Mouse (Mus musculus): ENCODE data around the gene Alx3.

Gene Alx3

DNA sequence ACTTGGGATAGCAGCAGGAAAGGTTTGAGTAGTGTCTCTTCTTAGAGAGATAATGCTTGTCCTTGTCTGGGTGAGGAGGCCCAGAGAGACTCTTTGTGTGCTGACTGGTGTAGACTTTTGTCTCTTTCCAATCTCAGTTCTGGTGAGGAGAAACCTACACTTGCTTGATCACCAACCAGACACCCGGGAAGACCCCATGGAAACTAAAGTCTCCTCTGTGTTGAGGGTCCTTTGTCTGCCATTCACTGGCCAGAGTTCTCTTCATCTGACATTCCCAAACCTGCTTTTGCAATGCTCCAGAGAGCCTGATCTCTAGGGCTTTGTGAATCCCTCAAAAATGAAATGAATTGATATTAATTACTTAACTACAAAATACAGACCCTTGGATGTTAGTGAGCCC is 10.9 kb upstream of the Alx3 start:
- DNase-seq, result no peak

- no peak for DNase-seq
Observed at GRCm38 (mm10) chr3:107586504-107586903, 8.3 kb upstream of the Alx3 start.

GRCm38 (mm10) chr3:107591612-107592011 is 3.2 kb upstream of the Alx3 start:
- DNase-seq, result no peak

DNA sequence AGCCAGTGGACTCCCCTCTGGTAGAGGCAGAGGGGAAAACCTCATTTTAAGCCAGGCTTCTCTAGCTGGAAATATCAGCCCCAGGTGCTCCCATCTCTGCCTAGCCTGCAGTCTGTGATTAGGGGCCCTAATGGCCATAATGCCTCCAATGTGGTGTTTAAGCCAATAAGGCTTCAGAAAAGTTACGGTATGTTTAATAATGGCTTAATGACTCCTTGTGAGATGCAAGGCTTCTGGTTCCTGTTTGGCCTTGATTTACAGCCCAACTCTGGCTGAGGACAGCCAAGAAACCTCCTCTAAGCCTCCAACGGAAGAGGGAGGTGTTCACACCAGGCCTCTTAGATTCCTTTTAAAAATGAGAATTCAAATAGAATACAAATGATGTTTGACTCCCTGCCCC is 1.2 kb upstream of the Alx3 start:
- no peak for DNase-seq

- no peak for DNase-seq
Observed at GRCm38 (mm10) chr3:107595264-107595937, 570 bp downstream of the Alx3 start.

- no peak for DNase-seq
Observed at GRCm38 (mm10) chr3:107595938-107596461, 1.2 kb downstream of the Alx3 start.

- no peak for DNase-seq
Observed at GRCm38 (mm10) chr3:107596559-107596958, 1.7 kb downstream of the Alx3 start.

DNA sequence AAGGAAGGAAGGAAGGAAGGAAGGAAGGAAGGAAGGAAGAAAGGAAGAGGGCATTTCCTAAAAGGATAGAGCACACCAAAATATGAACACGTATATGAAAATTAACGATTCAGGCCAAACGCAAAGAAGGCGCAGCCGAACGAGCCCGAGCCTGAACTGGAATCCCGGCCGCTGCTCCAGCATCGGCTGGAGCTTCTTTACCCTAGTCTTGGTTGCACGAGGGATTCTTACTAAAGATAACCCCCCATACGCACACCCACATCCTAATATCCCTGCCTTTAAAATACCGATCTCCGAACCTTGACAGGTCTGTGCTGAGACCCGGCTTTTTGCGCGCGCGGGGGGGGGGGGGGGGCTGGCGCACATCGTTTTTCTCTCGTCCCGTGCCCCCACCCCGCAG is 2.3 kb downstream of the Alx3 start:
- no peak for DNase-seq

- no peak for DNase-seq
Observed at GRCm38 (mm10) chr3:107597586-107598389, 3.0 kb downstream of the Alx3 start.

GRCm38 (mm10) chr3:107600127-107600526 is 5.3 kb downstream of the Alx3 start:
- DNase-seq, result no peak

DNA sequence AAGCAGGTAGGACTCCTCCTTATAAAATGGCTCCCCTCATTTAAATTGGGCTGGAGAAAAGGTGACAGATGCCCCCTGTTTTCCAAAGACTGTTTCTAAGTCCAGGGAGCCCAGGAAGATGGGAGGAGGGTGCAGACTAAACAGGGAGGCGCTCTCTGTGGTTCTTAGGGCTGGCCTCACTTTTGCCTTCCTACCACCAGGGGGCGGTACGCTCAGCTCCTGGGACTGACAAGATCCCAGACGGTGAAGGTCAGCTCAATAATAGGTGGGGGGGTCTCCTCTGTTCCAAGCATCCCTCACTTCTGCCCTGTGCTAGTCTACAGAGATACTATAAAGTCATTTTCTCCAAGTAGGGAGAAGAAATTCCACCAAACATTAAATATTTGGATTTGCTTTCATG is 10.5 kb downstream of the Alx3 start:
- peak; percentile 58 for DNase-seq

GRCm38 (mm10) chr3:107607221-107607620 is 12.4 kb downstream of the Alx3 start:
- DNase-seq, result no peak

GRCm38 (mm10) chr3:107608808-107609207 is 14.0 kb downstream of the Alx3 start:
- no peak for DNase-seq

- no peak for DNase-seq
Observed at GRCm38 (mm10) chr3:107609376-107609775, 14.5 kb downstream of the Alx3 start.

GRCm38 (mm10) chr3:107611394-107611793 is 16.6 kb downstream of the Alx3 start:
- no peak for DNase-seq

DNA sequence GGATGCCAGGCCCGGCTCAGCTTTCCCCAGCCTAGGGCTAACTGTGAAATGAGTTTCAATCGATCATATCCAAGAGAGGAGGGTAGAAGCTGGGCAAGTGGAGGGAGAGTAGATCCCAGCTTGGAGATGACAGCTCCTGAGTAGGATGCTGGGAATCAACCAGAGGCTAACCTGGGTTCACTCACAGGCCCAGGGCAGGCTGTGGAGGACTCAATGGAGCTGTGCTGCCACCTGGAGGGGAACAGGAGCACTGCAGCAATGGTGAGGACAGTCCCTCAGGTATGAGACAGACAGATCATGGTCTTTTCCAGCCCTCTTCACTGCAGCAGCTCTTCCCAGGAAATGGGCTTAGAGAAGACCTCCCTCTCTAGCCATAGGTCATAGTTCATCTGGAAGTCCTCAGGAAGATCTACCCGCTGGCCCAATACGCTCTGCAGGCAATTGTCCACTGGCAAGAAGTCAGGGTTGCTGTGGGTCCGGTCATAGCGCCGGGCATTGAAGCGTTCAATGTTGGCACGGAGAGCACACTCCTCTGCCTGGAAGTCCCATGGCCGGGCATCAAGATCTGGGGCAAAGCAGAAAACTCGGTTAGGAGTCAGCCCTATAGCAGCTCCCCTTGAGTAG is 18.2 kb downstream of the Alx3 start:
- DNase-seq, result peak; percentile 70

- no peak for DNase-seq
Observed at GRCm38 (mm10) chr3:107617800-107618199, 23.0 kb downstream of the Alx3 start.

DNA sequence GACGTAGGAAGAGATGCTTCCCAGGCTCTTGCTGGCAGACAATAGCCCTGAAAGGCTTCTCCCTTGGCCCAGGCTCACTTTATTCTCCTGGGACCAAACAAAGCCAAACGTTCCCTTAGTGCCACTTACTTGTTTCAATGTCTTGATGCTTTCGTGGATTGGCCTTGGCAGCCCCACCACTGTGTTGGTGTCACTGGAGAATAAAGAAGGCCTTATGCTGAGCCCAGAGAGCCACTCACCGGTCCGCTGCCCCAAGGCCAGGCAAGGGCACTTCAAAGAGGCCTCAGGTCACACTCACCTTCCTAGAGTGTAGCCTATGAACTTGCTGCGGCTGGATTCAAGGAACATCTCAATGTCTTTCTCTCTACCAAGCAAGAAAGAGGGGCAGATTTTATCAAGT is 25.1 kb downstream of the Alx3 start:
- no peak for DNase-seq

DNA sequence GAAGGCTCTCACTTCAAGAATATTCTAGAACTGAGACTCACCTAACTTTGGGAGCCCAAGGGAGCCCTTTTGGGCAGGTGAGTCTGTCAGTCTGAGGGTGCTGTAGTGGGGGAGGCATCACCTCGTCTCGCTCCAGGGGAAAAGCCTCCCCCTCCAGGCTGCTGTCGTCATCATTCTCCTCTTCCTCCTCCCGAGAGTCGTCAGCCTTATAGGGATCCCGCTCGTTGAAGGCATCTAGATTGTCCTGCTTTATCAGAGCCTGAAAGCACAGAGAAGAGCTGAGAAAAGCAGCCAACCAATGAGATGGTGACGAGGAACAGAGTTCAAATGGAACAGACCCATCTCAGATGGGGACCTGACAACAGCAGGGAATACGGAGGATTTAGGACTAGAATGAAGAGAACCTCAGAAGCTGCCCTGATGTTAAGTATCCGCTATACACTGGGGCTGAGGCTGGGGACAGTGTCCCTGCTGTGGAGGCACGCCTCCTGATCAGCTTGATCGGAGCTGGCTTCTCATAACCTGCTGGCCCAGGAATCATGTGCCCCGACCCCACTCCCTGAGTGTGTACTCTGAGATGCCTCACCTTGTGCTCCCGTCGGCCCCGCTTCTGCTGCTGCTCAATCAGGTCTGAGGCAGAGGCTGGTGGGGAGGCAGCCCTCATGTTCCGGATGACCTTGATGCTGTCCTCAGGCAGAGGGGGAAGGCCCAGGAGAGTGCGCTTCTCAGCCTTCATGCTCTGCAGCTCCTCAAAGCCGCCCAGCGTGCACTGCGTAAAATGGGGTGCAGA is 26.6 kb downstream of the Alx3 start:
- no peak for DNase-seq

- DNase-seq, result no peak
Observed at GRCm38 (mm10) chr3:107622537-107622936, 27.7 kb downstream of the Alx3 start.

- DNase-seq, result no peak
Observed at GRCm38 (mm10) chr3:107624424-107624823, 29.6 kb downstream of the Alx3 start.

GRCm38 (mm10) chr3:107625536-107625935 is 30.7 kb downstream of the Alx3 start:
- no peak for DNase-seq

DNA sequence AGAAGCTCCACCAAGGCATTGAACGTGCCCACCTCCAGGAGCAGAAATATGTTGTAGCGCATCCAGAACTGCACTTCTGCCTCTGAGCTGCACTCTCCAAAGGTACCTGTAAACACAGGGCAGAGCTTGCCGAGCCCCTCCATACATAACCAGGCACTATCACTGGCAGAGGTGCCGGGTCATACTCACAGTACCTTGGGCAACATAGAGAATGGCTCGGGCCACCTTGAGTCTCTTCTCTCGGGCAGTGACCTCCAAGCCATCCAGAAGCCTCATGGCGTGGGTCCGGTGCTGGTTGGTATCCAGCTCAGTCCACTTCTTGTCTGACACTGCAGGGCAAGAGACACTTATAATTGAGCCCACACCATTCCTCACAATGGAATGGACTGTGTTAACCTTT is 31.9 kb downstream of the Alx3 start:
- DNase-seq, result no peak
